Mouse (Mus musculus) heart, postnatal 4 days (tissue): ENCODE results near the gene Tmem39b. TPM values are rescaled to one million over a fixed set of nuclear protein-coding genes. Genes with fewer than 3 reads are reported as not detected.

Source experiments
- microRNA-seq, 2 experiments: library from miRNA; unstranded; fragments of <30 nt; microRNA quantifications; one replicate each; pipeline ENCODE4 v1.2.0; 2021 to 2022
- total RNA-seq, 2 experiments: library from RNA; stranded (reverse); gene quantifications; 2 replicates each; pipeline ENCODE4 v1.2.3; 2021

Tmem39b gene
- total RNA-seq, 2 experiments from 2014 or later, result 6.6 to 6.7 TPM

Small RNAs within 50 kb of the gene (microRNA-seq; reads per million reads assigned to microRNA genes)
- 0 to 0.61 reads per million in 2 experiments for gene Mir7016

Other genes with a start within 250 kb of the Tmem39b start
- 10 to 100 TPM; 34.0 to 36.6 TPM for gene Bsdc1, start 235.3 kb downstream of the Tmem39b start, total RNA-seq
- gene Tssk3, start 205.8 kb downstream of the Tmem39b start, total RNA-seq, result not detected
- not detected for gene Fam229a, start 205.6 kb downstream of the Tmem39b start, total RNA-seq
- gene Marcksl1, start 183.3 kb downstream of the Tmem39b start, total RNA-seq, result 10 to 100 TPM; 96.6 to 97.7 TPM
- 10 to 100 TPM; 45.0 to 46.4 TPM for gene Hdac1, start 154.1 kb downstream of the Tmem39b start, total RNA-seq
- gene Lck, start 123.2 kb downstream of the Tmem39b start, total RNA-seq, result under 1 TPM; 0.86 to 0.91 TPM
- gene Fam167b, start 118.3 kb downstream of the Tmem39b start, total RNA-seq, result 1 to 10 TPM; 1.5 TPM
- 100 to 1,000 TPM; 146 to 160 TPM for gene Eif3i, start 96.2 kb downstream of the Tmem39b start, total RNA-seq
- gene Tmem234, start 96.2 kb downstream of the Tmem39b start, total RNA-seq, result 10 to 100 TPM; 64.8 to 72.1 TPM
- gene Dcdc2b, start 82.6 kb downstream of the Tmem39b start, total RNA-seq, result under 1 TPM; 0.27 to 0.76 TPM
- gene Iqcc, start 77.7 kb downstream of the Tmem39b start, total RNA-seq, result 10 to 100 TPM in 1 of 2 experiments, 1 to 10 TPM in 1; 9.3 to 14.3 TPM
- 10 to 100 TPM; 30.9 to 33.3 TPM for gene Ccdc28b, start 72.9 kb downstream of the Tmem39b start, total RNA-seq
- 10 to 100 TPM; 40.0 to 41.9 TPM for gene Txlna, start 55.8 kb downstream of the Tmem39b start, total RNA-seq
- 10 to 100 TPM; 70.2 to 71.9 TPM for gene Kpna6, start 24.1 kb downstream of the Tmem39b start, total RNA-seq
- 100 to 1,000 TPM; 102 to 110 TPM for gene Khdrbs1, start 45.5 kb upstream of the Tmem39b start, total RNA-seq
- 100 to 1,000 TPM; 293 to 301 TPM for gene Ptp4a2, start 114.4 kb upstream of the Tmem39b start, total RNA-seq
- under 1 TPM in 1 of 2 experiments, not detected in 1; 0.11 TPM for gene Spocd1, start 232.4 kb upstream of the Tmem39b start, total RNA-seq